Comparison of ENCODE assay signal across 8 mouse cellular contexts in the genomic region with DNA sequence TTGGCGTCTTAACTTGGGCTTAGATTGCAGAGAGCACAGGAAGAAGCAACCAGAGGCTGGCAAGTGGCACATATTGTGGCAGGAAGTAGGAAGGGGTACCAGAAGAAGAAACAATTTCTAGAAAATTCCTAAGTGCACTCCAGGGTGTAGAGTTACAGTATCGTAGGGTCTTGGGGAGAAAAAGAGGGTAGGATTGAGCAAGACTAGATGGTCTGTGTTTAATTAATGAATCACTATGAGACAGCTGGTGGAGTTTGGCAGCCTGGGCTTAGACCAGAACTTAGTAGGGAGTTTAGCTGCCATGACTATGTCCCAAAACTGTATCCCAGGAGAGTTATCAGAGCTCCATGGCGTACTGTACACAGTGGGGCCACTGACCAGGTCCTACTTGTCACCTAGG. TPM values are rescaled to one million over a fixed set of nuclear protein-coding genes. Genes with fewer than 3 reads are reported as not detected.
DNase-seq lines count a peak whose midpoint lies in the region; ATAC-seq lines count a peak whose summit lies in the region.

No protein-coding gene starts in this region.

- H3K36me3 ChIP-seq in heart, embryonic 12.5 days = no peaks in the 10 kb centered on the region
- H3K36me3 ChIP-seq in heart, embryonic 10.5 days = no peaks in the 10 kb centered on the region
- H3K36me3 ChIP-seq in embryonic facial prominence, embryonic 12.5 days = no peaks in the 10 kb centered on the region
- no peaks in the 10 kb centered on the region for H3K36me3 ChIP-seq in hindbrain, embryonic 15.5 days
- no peaks in the 10 kb centered on the region for H3K36me3 ChIP-seq in midbrain, embryonic 15.5 days (replicated peaks)

- H3K4me2 ChIP-seq in heart, embryonic 12.5 days = peak overlapping the region; percentile 96; the same call in 1 of the 2 replicates
- peak overlapping the region; percentile 71 for H3K4me2 ChIP-seq in embryonic facial prominence, embryonic 12.5 days (replicated peaks)
- peak overlapping the region; percentile 90 for H3K4me2 ChIP-seq in hindbrain, embryonic 15.5 days
- peak overlapping the region; percentile 95 for H3K4me2 ChIP-seq in midbrain, embryonic 15.5 days

- H3K9me3 ChIP-seq in heart, embryonic 12.5 days (replicated peaks) = no peaks in the 10 kb centered on the region
- H3K9me3 ChIP-seq in heart, embryonic 10.5 days = no peaks in the 10 kb centered on the region
- no peaks in the 10 kb centered on the region for H3K9me3 ChIP-seq in embryonic facial prominence, embryonic 12.5 days
- H3K9me3 ChIP-seq in hindbrain, embryonic 15.5 days = no peaks in the 10 kb centered on the region
- no peaks in the 10 kb centered on the region for H3K9me3 ChIP-seq in midbrain, embryonic 15.5 days

- 0 out of 2 replicates have a peak, but pooled peaks cover 14% of the 10 kb centered on the region for H3K27me3 ChIP-seq in heart, embryonic 12.5 days (replicated peaks)
- H3K27me3 ChIP-seq in heart, embryonic 10.5 days (ENCODE audit: insufficient read depth, poor library complexity, severe bottlenecking) = peaks cover 33% of the 10 kb centered on the region
- no peaks in the 10 kb centered on the region for H3K27me3 ChIP-seq in embryonic facial prominence, embryonic 12.5 days
- H3K27me3 ChIP-seq in hindbrain, embryonic 15.5 days = no peaks in the 10 kb centered on the region
- H3K27me3 ChIP-seq in midbrain, embryonic 15.5 days (replicated peaks) = no peaks in the 10 kb centered on the region

- peaks cover 28% of the 10 kb centered on the region for H3K4me1 ChIP-seq in heart, embryonic 12.5 days (replicated peaks)
- H3K4me1 ChIP-seq in heart, embryonic 10.5 days = peaks cover 31% of the 10 kb centered on the region
- H3K4me1 ChIP-seq in embryonic facial prominence, embryonic 12.5 days = peaks cover 14% of the 10 kb centered on the region
- peaks cover 28% of the 10 kb centered on the region for H3K4me1 ChIP-seq in hindbrain, embryonic 15.5 days (replicated peaks)
- H3K4me1 ChIP-seq in midbrain, embryonic 15.5 days = peaks cover 27% of the 10 kb centered on the region

- H3K27ac ChIP-seq in heart, embryonic 12.5 days (ENCODE audit: poor library complexity, severe bottlenecking) = no peak overlapping the region
- H3K27ac ChIP-seq in heart, embryonic 10.5 days = no peak overlapping the region
- peak overlapping the region; percentile 78; the same call in 1 of the 2 replicates for H3K27ac ChIP-seq in embryonic facial prominence, embryonic 12.5 days
- H3K27ac ChIP-seq in hindbrain, embryonic 15.5 days (replicated peaks) = peak overlapping the region; percentile 59; the same call in 1 of the 2 replicates
- H3K27ac ChIP-seq in midbrain, embryonic 15.5 days = peak overlapping the region; percentile 77

- H3K4me3 ChIP-seq in heart, embryonic 12.5 days = no peak overlapping the region
- H3K4me3 ChIP-seq in heart, embryonic 10.5 days = no peak overlapping the region
- peak overlapping the region; percentile 50 for H3K4me3 ChIP-seq in embryonic facial prominence, embryonic 12.5 days
- H3K4me3 ChIP-seq in hindbrain, embryonic 15.5 days = no peak overlapping the region
- no peak overlapping the region for H3K4me3 ChIP-seq in midbrain, embryonic 15.5 days

- no peak for ATAC-seq in heart, embryonic 12.5 days (ENCODE audit: insufficient number of reproducible peaks, low FRiP score)
- ATAC-seq in embryonic facial prominence, embryonic 12.5 days (ENCODE audit: insufficient number of reproducible peaks, insufficient read depth, low FRiP score, low TSS enrichment) = no peak
- ATAC-seq in hindbrain, embryonic 15.5 days (ENCODE audit: low FRiP score, low read depth) = no peak
- no peak for ATAC-seq in midbrain, embryonic 15.5 days (replicated peaks)

- H3K9ac ChIP-seq in heart, embryonic 12.5 days = no peak overlapping the region
- H3K9ac ChIP-seq in embryonic facial prominence, embryonic 12.5 days = peak overlapping the region; percentile 65; the same call in 1 of the 2 replicates
- no peak overlapping the region for H3K9ac ChIP-seq in hindbrain, embryonic 15.5 days
- no peak overlapping the region for H3K9ac ChIP-seq in midbrain, embryonic 15.5 days

- DNase-seq in heart, embryonic 10.5 days (ENCODE audit: low spot score) = no peak
- no peak for DNase-seq in adipocyte (ENCODE audit: low spot score)
- no peak for DNase-seq in liver
- no peak for DNase-seq in c-Kit-positive CD71-positive TER-119-positive erythroid progenitor cells, embryonic 14.5 days (ENCODE audit: low spot score)

- 77% methylated on average over 3 of the region's 3 CpGs for WGBS in heart, embryonic 12.5 days
- WGBS in heart, embryonic 10.5 days = 77% methylated on average over 3 of the region's 3 CpGs
- 48% methylated on average over 3 of the region's 3 CpGs for WGBS in embryonic facial prominence, embryonic 12.5 days
- WGBS in hindbrain, embryonic 15.5 days = 63% methylated on average over 3 of the region's 3 CpGs
- 71% methylated on average over 3 of the region's 3 CpGs for WGBS in midbrain, embryonic 15.5 days

RNA-seq across cellular contexts. Expression of gene Tspan11, which starts 1.2 kb away (rescaled TPM):
- polyA plus RNA-seq in heart, embryonic 12.5 days (2016; fragmentation: Nextera tagmentation; extraction: Ambion mirVana) = 1.9 and 3.1 TPM in 2 replicates
- 1.4 and 1.8 TPM in 2 replicates for polyA plus RNA-seq in heart, embryonic 10.5 days (2016; fragmentation: Nextera tagmentation; extraction: Ambion mirVana)
- 20.8 and 24.7 TPM in 2 replicates for polyA plus RNA-seq in embryonic facial prominence, embryonic 12.5 days (2016; fragmentation: Nextera tagmentation; extraction: Ambion mirVana)
- 3.4 and 6.8 TPM in 2 replicates for polyA plus RNA-seq in hindbrain, embryonic 15.5 days (2015; fragmentation: Nextera tagmentation; extraction: Ambion mirVana)
- 4.8 and 6.9 TPM in 2 replicates for polyA plus RNA-seq in midbrain, embryonic 15.5 days (2015; fragmentation: Nextera tagmentation; extraction: Ambion mirVana)

Comparison
In these comparisons a context has a peak if more than half of its experiments do, and no peak if none do; other contexts are left out.
1. H3K27ac ChIP-seq: peak in embryonic facial prominence, embryonic 12.5 days (single experiment), hindbrain, embryonic 15.5 days (single experiment) and midbrain, embryonic 15.5 days (single experiment); none in heart, embryonic 12.5 days (single experiment) and heart, embryonic 10.5 days (single experiment).
2. Peak in every context shown above with its lines, with median percentiles within 50 percentile points of each other: H3K4me2 ChIP-seq.